Mouse (Mus musculus): ENCODE results near the gene Cflar. TPM values are rescaled to one million over a fixed set of nuclear protein-coding genes. Genes with fewer than 3 reads are reported as not detected.

Cflar gene
- total and polyA plus RNA-seq, 2 experiments from 2014 or later: 15.3 to 15.8 TPM

DNA sequence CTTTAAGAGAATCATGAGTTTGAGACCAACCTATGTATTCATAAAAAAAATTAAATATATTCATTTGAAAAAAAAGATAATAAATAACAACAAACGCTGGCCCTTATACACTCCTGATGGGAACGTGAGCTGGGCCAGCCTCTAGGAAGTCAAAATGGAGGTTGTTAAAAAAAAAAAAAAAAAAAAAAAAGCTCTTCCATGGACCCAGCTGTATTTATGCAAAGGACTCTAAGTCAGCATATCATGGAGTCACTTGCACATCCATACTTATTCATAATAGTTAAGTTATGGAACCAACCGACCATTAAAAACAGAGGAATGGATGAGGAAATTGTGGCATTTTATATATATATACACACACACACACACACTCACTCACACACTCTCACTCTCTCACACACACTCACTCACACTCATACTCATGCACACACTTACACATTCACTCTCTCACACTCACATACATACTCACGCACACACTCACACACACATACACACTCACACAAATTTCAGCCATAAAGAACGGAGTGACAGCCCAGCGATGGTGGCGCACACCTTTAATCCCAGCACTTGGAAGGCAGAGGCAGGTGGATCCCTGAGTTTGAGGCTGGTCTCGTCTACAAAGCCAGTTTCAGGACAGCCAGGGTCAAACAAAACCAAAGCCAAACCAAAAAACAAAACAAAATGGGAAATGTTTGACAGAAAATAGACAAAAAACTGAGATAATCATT is 90.4 kb downstream of the Cflar start:
- Histone ChIP-seq H3K27me3 (ENCODE audit: insufficient read depth, low read length) (no peaks in the 10 kb centered on the region), H3K9me3 (ENCODE audit: low read length) (no peaks in the 10 kb centered on the region), H3K36me3 (ENCODE audit: insufficient read depth, low read length) (no peaks in the 10 kb centered on the region), H3K27ac (ENCODE audit: low read depth, low read length) (no peak overlapping the region), H3K9ac (replicated peaks; ENCODE audit: low read length, poor library complexity, severe bottlenecking) (no peak overlapping the region), H3K4me1 (ENCODE audit: insufficient read depth, low read length) (no peaks in the 10 kb centered on the region), H3K4me3 (ENCODE audit: low read depth, low read length) (no peak overlapping the region), H3K4me2 (ENCODE audit: low read depth, low read length, poor library complexity, severe bottlenecking) (no peak overlapping the region)
- DNase-seq (ENCODE audit: low spot score): no peak
- no peak for TF ChIP-seq CTCF (IDR thresholded peaks at IDR 0.05)
- ATAC-seq (ENCODE audit: low FRiP score): no peak
- 92% methylated on average over 8 of the region's 8 CpGs for WGBS

- Histone ChIP-seq H3K27ac (ENCODE audit: low read depth, low read length) (no peak overlapping the region), H3K9ac (replicated peaks; ENCODE audit: low read length, poor library complexity, severe bottlenecking) (no peak overlapping the region), H3K27me3 (ENCODE audit: insufficient read depth, low read length) (no peaks in the 10 kb centered on the region), H3K4me1 (ENCODE audit: insufficient read depth, low read length) (no peaks in the 10 kb centered on the region), H3K4me3 (ENCODE audit: low read depth, low read length) (no peak overlapping the region), H3K4me2 (ENCODE audit: low read depth, low read length, poor library complexity, severe bottlenecking) (no peak overlapping the region), H3K9me3 (ENCODE audit: low read length) (no peaks in the 10 kb centered on the region), H3K36me3 (ENCODE audit: insufficient read depth, low read length) (no peaks in the 10 kb centered on the region)
- peak; percentile 2 for DNase-seq (ENCODE audit: low spot score)
- no peak for ATAC-seq (ENCODE audit: low FRiP score)
- TF ChIP-seq CTCF (IDR thresholded peaks at IDR 0.05): peak; percentile 49
- WGBS: 74% methylated on average over 18 of the region's 18 CpGs
Observed at GRCm38 (mm10) chr1:58802322-58803273, 91.3 kb downstream of the Cflar start.

DNA sequence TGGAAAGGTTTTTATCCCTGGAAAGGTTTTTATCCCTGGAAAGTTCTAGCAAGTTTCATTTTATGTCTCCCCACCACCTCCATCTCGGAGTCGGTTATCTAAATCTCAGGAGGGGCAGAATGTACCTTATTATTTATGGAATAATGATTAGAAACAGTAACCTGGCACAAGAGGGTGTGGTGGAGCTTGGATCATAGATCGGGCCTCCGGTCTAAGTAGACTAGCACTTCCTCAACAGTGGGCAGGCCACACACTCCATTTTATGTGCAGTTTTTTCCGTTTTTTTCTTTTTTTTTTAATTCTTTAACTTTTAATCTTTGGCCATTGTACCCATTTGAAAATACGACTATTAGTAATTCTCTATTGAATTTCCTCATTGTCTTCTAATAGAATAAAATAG is 92.2 kb downstream of the Cflar start:
- 90% methylated on average over 6 of the region's 6 CpGs for WGBS
- Histone ChIP-seq H3K36me3 (ENCODE audit: insufficient read depth, low read length) (no peaks in the 10 kb centered on the region), H3K9me3 (ENCODE audit: low read length) (no peaks in the 10 kb centered on the region), H3K27me3 (ENCODE audit: insufficient read depth, low read length) (no peaks in the 10 kb centered on the region), H3K4me1 (ENCODE audit: insufficient read depth, low read length) (no peaks in the 10 kb centered on the region), H3K4me3 (ENCODE audit: low read depth, low read length) (no peak overlapping the region), H3K27ac (ENCODE audit: low read depth, low read length) (no peak overlapping the region), H3K9ac (replicated peaks; ENCODE audit: low read length, poor library complexity, severe bottlenecking) (no peak overlapping the region), H3K4me2 (ENCODE audit: low read depth, low read length, poor library complexity, severe bottlenecking) (no peak overlapping the region)
- TF ChIP-seq CTCF (IDR thresholded peaks at IDR 0.05): no peak
- ATAC-seq (ENCODE audit: low FRiP score) (no peak), DNase-seq (ENCODE audit: low spot score) (no peak)

DNA sequence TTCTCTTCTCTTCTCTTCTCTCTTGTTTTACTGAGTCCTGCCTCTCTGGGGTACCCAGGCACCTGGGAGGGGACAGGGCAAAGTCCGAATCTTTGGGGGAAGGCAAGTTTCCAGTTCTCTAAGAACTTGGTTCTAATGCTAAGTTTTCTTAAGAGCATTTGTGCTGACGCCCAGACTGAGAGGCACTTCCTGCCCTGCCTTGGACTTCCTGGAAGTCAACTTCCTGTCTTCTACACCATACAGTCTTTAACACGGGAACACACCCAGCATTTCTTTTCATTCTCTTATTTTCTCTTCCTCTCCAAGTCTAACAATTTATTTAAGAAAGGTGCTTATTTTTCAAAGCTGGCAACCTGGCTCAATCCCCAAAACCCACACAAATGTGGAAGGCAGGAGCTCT is 95.3 kb downstream of the Cflar start:
- Histone ChIP-seq H3K4me3 (ENCODE audit: low read depth, low read length) (no peak overlapping the region), H3K36me3 (ENCODE audit: insufficient read depth, low read length) (no peaks in the 10 kb centered on the region), H3K27ac (ENCODE audit: low read depth, low read length) (no peak overlapping the region), H3K27me3 (ENCODE audit: insufficient read depth, low read length) (no peaks in the 10 kb centered on the region), H3K9me3 (ENCODE audit: low read length) (no peaks in the 10 kb centered on the region), H3K4me1 (ENCODE audit: insufficient read depth, low read length) (no peaks in the 10 kb centered on the region), H3K9ac (replicated peaks; ENCODE audit: low read length, poor library complexity, severe bottlenecking) (no peak overlapping the region), H3K4me2 (ENCODE audit: low read depth, low read length, poor library complexity, severe bottlenecking) (no peak overlapping the region)
- ATAC-seq (ENCODE audit: low FRiP score) (no peak), DNase-seq (ENCODE audit: low spot score) (no peak)
- 84% methylated on average over 3 of the region's 3 CpGs for WGBS
- no peak for TF ChIP-seq CTCF (IDR thresholded peaks at IDR 0.05)

Other genes starting within 250 kb of the Cflar start
- 45.1 and 84.8 TPM in 2 replicates for gene Orc2, start 206.4 kb upstream of the Cflar start, total RNA-seq (2014; rRNA removed)
- 13.5 and 16.1 TPM in 2 replicates for gene Orc2, start 206.4 kb upstream of the Cflar start, polyA plus RNA-seq (2015; fragmentation: Nextera tagmentation; extraction: Ambion mirVana)
- gene Fam126b, start 125.2 kb upstream of the Cflar start, total RNA-seq (2014; rRNA removed): 18.1 and 23.6 TPM in 2 replicates
- 9.8 and 11.7 TPM in 2 replicates for gene Fam126b, start 125.2 kb upstream of the Cflar start, polyA plus RNA-seq (2015; fragmentation: Nextera tagmentation; extraction: Ambion mirVana)
- gene Ndufb3, start 125.1 kb upstream of the Cflar start, total RNA-seq (2014; rRNA removed): 87.1 and 89.2 TPM in 2 replicates
- 204 and 212 TPM in 2 replicates for gene Ndufb3, start 125.1 kb upstream of the Cflar start, polyA plus RNA-seq (2015; fragmentation: Nextera tagmentation; extraction: Ambion mirVana)
- gene Als2cr12, start 15.5 kb upstream of the Cflar start, total RNA-seq (2014; rRNA removed): not detected in 2 replicates
- gene Als2cr12, start 15.5 kb upstream of the Cflar start, polyA plus RNA-seq (2015; fragmentation: Nextera tagmentation; extraction: Ambion mirVana): 0.16 TPM in 1 of 2 replicates, not detected in the other
- 2.2 and 2.5 TPM in 2 replicates for gene Casp8, start 83.9 kb downstream of the Cflar start, total RNA-seq (2014; rRNA removed)
- gene Casp8, start 83.9 kb downstream of the Cflar start, polyA plus RNA-seq (2015; fragmentation: Nextera tagmentation; extraction: Ambion mirVana): 3.5 and 4.3 TPM in 2 replicates

Measured in midbrain, postnatal 0 days (tissue).